Mouse (Mus musculus) heart, embryonic 11.5 days (tissue): ENCODE results near the gene Slco1a6. TPM values are rescaled to one million over a fixed set of nuclear protein-coding genes. Genes with fewer than 3 reads are reported as not detected.
"Not testable (repeated sequence)": the region's sequence is repeated elsewhere in the genome, so short reads cannot be mapped to it uniquely, and the experiment has no call there.

Experiments used
- ATAC-seq: fragments of 200-750 bp; cut with Nextera tagmentation; replicated peaks from 2 replicates; pipeline ENCODE4 v1.8.0; 2017; ENCODE audit warnings: moderate library complexity; ENCODE audit not compliant: insufficient number of reproducible peaks, low FRiP score, low TSS enrichment
- H3K27ac ChIP-seq: fragments of 300-500 bp; sonication (generic); 2 replicates; pipeline ENCODE4 v1.5.1; 2014; ENCODE audit warnings: mild to moderate bottlenecking, low read depth, low read length
- H3K27me3 ChIP-seq: fragments of 300-500 bp; sonication (generic); 2 replicates; pipeline ENCODE4 v1.6.1; 2014; ENCODE audit warnings: mild to moderate bottlenecking, low read length, mixed read lengths; ENCODE audit not compliant: control insufficient read depth, insufficient read depth
- H3K36me3 ChIP-seq: fragments of 300-500 bp; sonication (generic); 2 replicates; pipeline ENCODE4 v1.6.1; 2014; ENCODE audit warnings: mild to moderate bottlenecking, low read length, moderate library complexity, mixed read lengths; ENCODE audit not compliant: control insufficient read depth, insufficient read depth
- H3K4me1 ChIP-seq: fragments of 300-500 bp; sonication (generic); 2 replicates; pipeline ENCODE4 v1.6.1; 2014; ENCODE audit warnings: low read length; ENCODE audit not compliant: control insufficient read depth, insufficient read depth
- H3K4me2 ChIP-seq: fragments of 300-500 bp; sonication (generic); 2 replicates; pipeline ENCODE4 v1.6.1; 2014; ENCODE audit warnings: mild to moderate bottlenecking, moderate library complexity
- H3K4me3 ChIP-seq: fragments of 300-500 bp; sonication (generic); 2 replicates; pipeline ENCODE4 v1.5.1; 2014; ENCODE audit warnings: low read depth, low read length
- H3K9ac ChIP-seq: fragments of 300-500 bp; sonication (generic); 2 replicates; pipeline ENCODE4 v1.6.1; 2014; ENCODE audit warnings: mild to moderate bottlenecking, low read depth, low read length, moderate library complexity
- H3K9me3 ChIP-seq: fragments of 300-500 bp; sonication (generic); replicated peaks from 2 replicates; pipeline ENCODE4 v1.6.1; 2016; ENCODE audit warnings: low read length; ENCODE audit not compliant: control insufficient read depth
- WGBS: fragments of 180-500 bp; shearing (Covaris S2); extraction: QIAGEN DNeasy Blood & Tissue Kit; methylation state at CpG from one replicate; pipeline ENCODE4 v1.1.7; 2014; ENCODE audit not compliant: insufficient replicate concordance; 5-methylcytosine and 5-hydroxymethylcytosine counted together
- polyA plus RNA-seq: library from polyadenylated mRNA; unstranded; fragments of >200 nt; fragmentation: Nextera tagmentation; extraction: Ambion mirVana; gene quantifications from 2 replicates; pipeline ENCODE4 v1.2.1, GENCODE M21; 2014

The Slco1a6 gene
- polyA plus RNA-seq, 1 experiment from 2014 or later, result not detected

DNA sequence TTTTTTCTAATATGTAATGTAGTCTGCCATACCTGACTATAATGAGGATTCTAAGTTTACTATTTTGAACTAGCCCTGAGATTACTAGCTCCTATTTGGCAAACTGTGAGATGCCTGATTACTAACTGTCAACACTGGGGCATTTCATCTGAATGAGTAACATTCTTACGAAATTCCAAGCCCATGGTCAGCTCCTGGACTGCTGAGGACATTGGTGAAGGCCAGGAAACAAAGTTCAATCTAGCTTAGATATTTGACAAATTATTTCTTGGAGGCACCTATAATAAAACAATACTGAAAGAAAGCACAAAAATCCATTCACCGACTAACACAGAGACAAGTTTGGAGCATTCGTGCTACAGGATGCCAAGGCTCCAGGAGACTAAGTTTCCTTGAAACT lies 150.0 kb downstream of the Slco1a6 start:
- H3K4me2 ChIP-seq, H3K27ac ChIP-seq, H3K27me3 ChIP-seq, H3K9ac ChIP-seq, H3K36me3 ChIP-seq, H3K4me1 ChIP-seq, ATAC-seq, H3K9me3 ChIP-seq, H3K4me3 ChIP-seq: not testable (repeated sequence)
- WGBS, result 77% methylated on average over 3 of the region's 3 CpGs

- no peak overlapping the region for H3K27ac ChIP-seq
- ATAC-seq, result no peak
- no peak overlapping the region for H3K4me2 ChIP-seq
- no peak overlapping the region for H3K4me3 ChIP-seq
- no peaks in the 10 kb centered on the region for H3K9me3 ChIP-seq
- H3K9ac ChIP-seq, result no peak overlapping the region
- no peaks in the 10 kb centered on the region for H3K4me1 ChIP-seq
- WGBS, result 84% methylated on average over 1 of the region's 1 CpGs
- no peaks in the 10 kb centered on the region for H3K36me3 ChIP-seq
- no peaks in the 10 kb centered on the region for H3K27me3 ChIP-seq
Observed at GRCm38 (mm10) chr6:142047689-142048088, 160.6 kb downstream of the Slco1a6 start.

DNA sequence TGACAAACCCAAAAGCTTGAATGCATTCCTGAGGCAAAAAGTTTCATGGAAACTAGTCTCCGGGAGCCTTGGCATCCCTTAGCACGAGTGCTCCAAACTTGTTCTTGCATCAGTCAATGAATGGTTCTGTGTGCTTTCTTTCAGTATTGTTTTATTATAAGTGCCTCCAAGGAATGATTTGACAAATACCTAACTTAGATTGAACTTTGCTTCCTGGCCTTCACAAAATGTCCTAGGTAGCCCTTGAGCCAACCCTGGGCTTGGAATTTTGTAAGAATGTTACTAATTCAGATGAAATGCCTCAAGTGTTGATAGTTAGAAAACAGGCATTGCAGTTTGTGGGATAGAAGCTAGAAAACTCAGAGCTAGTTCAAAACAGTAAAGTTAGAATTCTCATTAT lies 162.6 kb downstream of the Slco1a6 start:
- ATAC-seq, result no peak
- Histone ChIP-seq H3K27ac (no peak overlapping the region), H3K4me1 (no peaks in the 10 kb centered on the region), H3K9ac (no peak overlapping the region), H3K4me3 (no peak overlapping the region), H3K4me2 (no peak overlapping the region), H3K36me3 (no peaks in the 10 kb centered on the region), H3K9me3 (no peaks in the 10 kb centered on the region), H3K27me3 (no peaks in the 10 kb centered on the region)
- 79% methylated on average over 2 of the region's 2 CpGs for WGBS

DNA sequence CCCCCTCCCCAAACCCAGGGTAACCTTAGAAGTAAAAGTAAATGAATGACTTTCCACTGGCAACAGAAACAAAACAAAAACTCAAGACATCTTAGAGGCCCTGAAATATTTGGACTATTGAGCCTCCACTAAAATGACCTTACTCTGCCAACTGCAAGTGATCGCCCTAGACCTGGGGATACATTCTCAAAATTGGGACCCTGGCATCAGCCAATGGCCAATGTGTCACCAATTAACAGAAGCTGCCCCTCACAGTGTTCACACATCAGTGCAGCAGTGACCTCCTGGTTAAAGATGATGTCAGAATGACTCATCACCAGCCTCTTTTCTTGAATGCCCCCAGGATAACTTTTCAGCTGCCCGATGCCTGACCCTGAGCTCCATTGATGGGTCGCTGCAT lies 166.4 kb downstream of the Slco1a6 start:
- no peak overlapping the region for H3K4me2 ChIP-seq
- 89% methylated on average over 3 of the region's 3 CpGs for WGBS
- ATAC-seq, result no peak

DNA sequence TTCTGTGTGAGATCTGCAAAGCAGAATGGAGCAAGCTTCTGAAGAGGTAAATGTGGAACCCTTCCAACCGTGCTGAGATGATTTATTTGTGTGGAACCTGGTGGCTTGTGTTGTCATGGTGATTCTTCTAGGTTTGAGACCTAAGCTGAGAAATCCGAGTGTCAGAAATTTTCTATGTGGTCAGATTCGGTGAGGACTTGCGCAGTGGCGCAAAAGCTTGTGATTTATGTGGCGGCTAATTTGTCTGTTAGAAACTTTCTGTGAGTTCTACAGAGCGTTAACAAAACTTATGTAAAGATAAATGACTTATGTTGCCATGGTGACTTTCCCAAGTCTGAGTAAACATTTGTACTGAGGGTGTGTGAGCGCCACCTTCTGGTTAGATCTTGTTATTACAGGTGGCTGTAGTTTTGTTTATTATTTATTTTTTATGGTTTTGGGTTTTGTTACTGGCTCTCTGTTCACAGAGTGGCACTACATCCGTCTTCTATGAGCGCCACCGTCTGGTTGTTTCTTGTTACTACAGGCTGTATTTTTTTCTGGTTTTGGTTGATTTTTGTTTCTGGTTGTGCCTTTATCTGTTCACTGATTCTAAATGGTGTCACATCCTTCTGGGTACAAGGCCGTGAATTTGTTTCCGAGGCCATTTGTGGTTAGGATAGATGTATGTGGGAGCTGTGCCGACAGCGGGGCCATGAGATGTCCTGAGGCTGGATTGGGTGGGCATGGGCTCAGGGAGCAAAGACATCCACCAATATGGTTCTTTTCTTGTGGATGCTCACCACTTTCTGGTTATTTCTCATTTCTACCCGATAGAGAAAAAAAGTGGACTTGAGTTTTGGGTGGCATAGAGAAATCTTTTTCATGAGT lies 167.8 kb downstream of the Slco1a6 start:
- Histone ChIP-seq H3K27ac (no peak overlapping the region), H3K36me3 (no peaks in the 10 kb centered on the region), H3K4me1 (no peaks in the 10 kb centered on the region), H3K4me3 (no peak overlapping the region), H3K9ac (no peak overlapping the region), H3K9me3 (no peaks in the 10 kb centered on the region), H3K4me2 (no peak overlapping the region), H3K27me3 (no peaks in the 10 kb centered on the region)
- 50% methylated on average over 16 of the region's 16 CpGs for WGBS
- no peak for ATAC-seq

More for the DNA sequence above, 166.4 kb downstream of the Slco1a6 start:
- no peaks in the 10 kb centered on the region for H3K27me3 ChIP-seq
- H3K9me3 ChIP-seq, result no peaks in the 10 kb centered on the region
- H3K27ac ChIP-seq, result no peak overlapping the region
- H3K4me3 ChIP-seq, result no peak overlapping the region
- H3K9ac ChIP-seq, result no peak overlapping the region
- H3K4me1 ChIP-seq, result no peaks in the 10 kb centered on the region
- no peaks in the 10 kb centered on the region for H3K36me3 ChIP-seq

- Histone ChIP-seq H3K4me1 (no peaks in the 10 kb centered on the region), H3K4me3 (no peak overlapping the region), H3K9me3 (no peaks in the 10 kb centered on the region), H3K36me3 (no peaks in the 10 kb centered on the region), H3K27me3 (no peaks in the 10 kb centered on the region), H3K27ac (no peak overlapping the region), H3K4me2 (no peak overlapping the region), H3K9ac (no peak overlapping the region)
- WGBS, result 63% methylated on average over 2 of the region's 2 CpGs
- no peak for ATAC-seq
Observed at GRCm38 (mm10) chr6:142035771-142036170, 172.6 kb downstream of the Slco1a6 start.

Other genes with a start within 250 kb of the Slco1a6 start
- gene Gm6614, start 197.1 kb downstream of the Slco1a6 start, polyA plus RNA-seq, result not detected in 2 replicates
- not detected in 2 replicates for gene Iapp, start 89.9 kb upstream of the Slco1a6 start, polyA plus RNA-seq
- not detected in 2 replicates for gene Slco1a5, start 114.5 kb upstream of the Slco1a6 start, polyA plus RNA-seq
- gene Pyroxd1, start 137.1 kb upstream of the Slco1a6 start, polyA plus RNA-seq, result 13.3 and 15.8 TPM in 2 replicates
- gene Recql, start 178.6 kb upstream of the Slco1a6 start, polyA plus RNA-seq, result 21.9 and 29.5 TPM in 2 replicates
- gene Golt1b, start 178.7 kb upstream of the Slco1a6 start, polyA plus RNA-seq, result 93.5 and 97.9 TPM in 2 replicates
- 1.4 TPM in 1 of 2 replicates, not detected in the other for gene Spx, start 204.9 kb upstream of the Slco1a6 start, polyA plus RNA-seq